Mouse (Mus musculus) liver, postnatal 0 days (tissue): Measurements from ENCODE around the gene Gm2000.

ENCODE experiments used
- CTCF ChIP-seq: sonication (generic); IDR thresholded peaks from 2 replicates; pipeline ENCODE4 v1.5.1; 2016; ENCODE audit warnings: antibody characterized with exemption, low read depth
- EP300 ChIP-seq: IDR thresholded peaks from 2 replicates; pipeline ENCODE4 v1.6.1; 2016; ENCODE audit warnings: antibody characterized with exemption, low read depth, mild to moderate bottlenecking

DNA sequence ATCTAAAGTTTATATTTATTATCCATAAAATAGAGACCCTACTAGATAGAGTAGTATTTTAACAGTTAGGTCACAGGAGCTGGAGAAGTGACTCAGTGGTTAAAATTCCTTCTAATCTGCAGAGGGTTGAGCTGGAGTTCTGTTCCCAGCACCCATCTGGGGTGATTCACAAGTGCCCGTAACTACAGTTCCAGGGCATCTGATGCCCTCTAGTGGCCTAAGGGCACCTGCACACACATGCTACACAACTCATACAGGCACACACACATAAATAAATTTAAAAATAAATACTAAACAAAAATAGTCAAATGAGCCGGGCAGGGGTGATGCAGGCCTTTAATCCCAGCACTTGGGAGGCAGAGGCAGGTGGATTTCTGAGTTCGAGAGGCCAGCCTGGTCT, 15.4 kb downstream of the Gm2000 start:
- 0 out of 2 replicates have a peak, but pooled peaks have one; percentile 2 for TF ChIP-seq CTCF
- TF ChIP-seq EP300 = no peak
